Mouse (Mus musculus) small intestine, adult 2 months (tissue): ENCODE data around the gene Kansl1l.

ENCODE experiments used
- CTCF ChIP-seq: fragments of 200-500 bp; IDR thresholded peaks from 2 replicates; pipeline ENCODE4 v1.5.1; 2012; ENCODE audit warnings: low read depth, mild to moderate bottlenecking, control low read depth, inconsistent platforms, low read length, moderate library complexity, mixed read lengths; ENCODE audit not compliant: insufficient replicate concordance, insufficient read length; ENCODE audit errors: extremely low read depth
- POLR2A ChIP-seq: fragments of 200-500 bp; IDR thresholded peaks from 2 replicates; pipeline ENCODE4 v1.6.1; 2012; ENCODE audit warnings: low read depth, mild to moderate bottlenecking, control low read depth, inconsistent platforms, low read length, moderate library complexity

- no peak for TF ChIP-seq CTCF
- no peak for TF ChIP-seq POLR2A
These were observed 1.2 kb downstream of the Kansl1l start for GRCm38 (mm10) chr1:66815941-66816777.
